ENCODE assay signal across 29 mouse cellular contexts in genomic region chr2:132856333-132856732, GRCm38 (mm10). TPM values are rescaled to one million over a fixed set of nuclear protein-coding genes. Genes with fewer than 3 reads are reported as not detected.
DNase-seq lines count a peak whose midpoint lies in the region; ATAC-seq lines count a peak whose summit lies in the region.
"Had no signal": no experiment of that assay in that cellular context is flagged by ENCODE, and none has a peak within 500 bp of the region (broad histone marks: within the 10 kb centered on the region; RNA-seq: fewer than 3 reads in every experiment).

No protein-coding gene starts in this region.

- no peaks in the 10 kb centered on the region for H3K9me3 ChIP-seq in intestine, embryonic 15.5 days
- H3K9me3 ChIP-seq: embryonic facial prominence, embryonic 12.5 days; forebrain, embryonic 10.5 days; forebrain, embryonic 15.5 days; heart, embryonic 10.5 days; liver, embryonic 12.5 days; neural tube, embryonic 12.5 days had no signal

- no peak overlapping the region for H3K4me2 ChIP-seq in intestine, embryonic 15.5 days (replicated peaks)
- H3K4me2 ChIP-seq: embryonic facial prominence, embryonic 12.5 days; forebrain, embryonic 15.5 days; hindbrain, embryonic 14.5 days; liver, embryonic 12.5 days; midbrain, embryonic 11.5 days; neural tube, embryonic 12.5 days had no signal

- ATAC-seq in intestine, embryonic 15.5 days = 0 out of 2 replicates have a peak, but pooled peaks have one; percentile 53
- ATAC-seq in erythroblast, adult 5-6 weeks (replicated peaks; ENCODE audit: low FRiP score, poor library complexity, severe bottlenecking) = no peak
- ATAC-seq: forebrain, embryonic 15.5 days; liver, embryonic 12.5 days; liver, postnatal 0 days; midbrain, embryonic 16.5 days had no signal

- H3K27ac ChIP-seq in intestine, embryonic 15.5 days = no peak overlapping the region
- H3K27ac ChIP-seq: embryonic facial prominence, embryonic 12.5 days; forebrain, embryonic 10.5 days; forebrain, embryonic 15.5 days; gastrocnemius, adult 2 months; heart, embryonic 10.5 days; hindbrain, embryonic 14.5 days; liver, embryonic 12.5 days; neural tube, embryonic 12.5 days had no signal

- 79% methylated on average over 5 of the region's 5 CpGs for WGBS in intestine, embryonic 15.5 days

- DNase-seq in adrenal gland, postnatal 10 days = peak; percentile 19
- DNase-seq in adrenal gland, adult 18-20 months (ENCODE audit: low spot score in 2 of 2) = no peak
- DNase-seq in 416B (ENCODE audit: low read depth) (peak; percentile 39), NIH3T3 (ENCODE audit: low read depth) (peak; percentile 10)
- no peak for DNase-seq in kidney, postnatal 10 days
- no peak for DNase-seq in right cerebral cortex, postnatal 10 days (ENCODE audit: low spot score in 2 of 2)
- DNase-seq: B cell, adult 2 months; cerebellum, adult 2 months; cerebellum, postnatal 25 days; gastrocnemius, adult 2 months; kidney, adult 2 months; kidney, postnatal 4 days; left cerebral cortex, postnatal 4 days; liver, postnatal 0 days; lung, postnatal 36 days; right cerebral cortex, adult 18-20 months; right cerebral cortex, postnatal 4 days; thymus, postnatal 4 days had no signal

- H3K4me1 ChIP-seq in intestine, embryonic 15.5 days (replicated peaks) = no peaks in the 10 kb centered on the region
- H3K4me1 ChIP-seq: embryonic facial prominence, embryonic 12.5 days; forebrain, embryonic 10.5 days; heart, embryonic 10.5 days; neural tube, embryonic 12.5 days had no signal

- H3K9ac ChIP-seq in intestine, embryonic 15.5 days = no peak overlapping the region
- H3K9ac ChIP-seq: embryonic facial prominence, embryonic 12.5 days; forebrain, embryonic 15.5 days; hindbrain, embryonic 14.5 days; liver, embryonic 12.5 days; liver, postnatal 0 days; neural tube, embryonic 12.5 days had no signal

- no peaks in the 10 kb centered on the region for H3K27me3 ChIP-seq in intestine, embryonic 15.5 days (replicated peaks)
- H3K27me3 ChIP-seq: embryonic facial prominence, embryonic 12.5 days; forebrain, embryonic 15.5 days; liver, embryonic 12.5 days; neural tube, embryonic 12.5 days had no signal

- H3K36me3 ChIP-seq in intestine, embryonic 15.5 days = no peaks in the 10 kb centered on the region

- H3K4me3 ChIP-seq in intestine, embryonic 15.5 days (replicated peaks) = no peak overlapping the region
- H3K4me3 ChIP-seq: embryonic facial prominence, embryonic 12.5 days; forebrain, embryonic 10.5 days; forebrain, embryonic 15.5 days; gastrocnemius, adult 2 months; heart, embryonic 10.5 days; liver, embryonic 12.5 days; neural tube, embryonic 12.5 days had no signal

RNA-seq across cellular contexts. Expression of gene Crls1, which starts 9.9 kb away (rescaled TPM):
- 100 to 1,000 TPM; 109 to 121 TPM for total RNA-seq in adrenal gland, postnatal 10 days (2021)
- 100 to 1,000 TPM; 111 to 115 TPM for total RNA-seq in adrenal gland, adult 18-20 months (2021)
- polyA plus RNA-seq in intestine, embryonic 15.5 days (2015; fragmentation: Nextera tagmentation; extraction: Ambion mirVana) = 30.7 and 33.9 TPM in 2 replicates
- 7.1 and 17.6 TPM in 2 replicates for total RNA-seq in erythroblast, adult 5-6 weeks (2015; ENCODE audit: low replicate concordance)
- 4.6 and 8.3 TPM in 2 replicates for total RNA-seq in erythroblast, adult 5-6 weeks (2017; ENCODE audit: low replicate concordance)

RNA-seq across cellular contexts. Expression of gene Lrrn4, which starts 24.4 kb away (rescaled TPM):
- 1 to 10 TPM; 4.3 to 5.5 TPM for total RNA-seq in adrenal gland, postnatal 10 days (2021)
- total RNA-seq in adrenal gland, adult 18-20 months (2021) = 1 to 10 TPM; 4.4 to 6.9 TPM
- 9.8 and 10.9 TPM in 2 replicates for polyA plus RNA-seq in intestine, embryonic 15.5 days (2015; fragmentation: Nextera tagmentation; extraction: Ambion mirVana)
- not detected in 2 replicates for total RNA-seq in erythroblast, adult 5-6 weeks (2015; ENCODE audit: low replicate concordance)
- total RNA-seq in erythroblast, adult 5-6 weeks (2017; ENCODE audit: low replicate concordance) = not detected in 2 replicates
- total RNA-seq: gastrocnemius, adult 2 months had no signal

RNA-seq across cellular contexts. Expression of gene Mcm8, which starts 40.4 kb away (rescaled TPM):
- total RNA-seq in adrenal gland, postnatal 10 days (2021) = 1 to 10 TPM; 4.8 to 5.8 TPM
- 1 to 10 TPM; 3.4 to 3.7 TPM for total RNA-seq in adrenal gland, adult 18-20 months (2021)
- polyA plus RNA-seq in intestine, embryonic 15.5 days (2015; fragmentation: Nextera tagmentation; extraction: Ambion mirVana) = 11.0 and 11.9 TPM in 2 replicates
- 2.9 and 5.8 TPM in 2 replicates for total RNA-seq in erythroblast, adult 5-6 weeks (2015; ENCODE audit: low replicate concordance)
- total RNA-seq in erythroblast, adult 5-6 weeks (2017; ENCODE audit: low replicate concordance) = 4.6 and 4.8 TPM in 2 replicates

RNA-seq across cellular contexts. Expression of gene Trmt6, which starts 40.5 kb away (rescaled TPM):
- 10 to 100 TPM; 15.4 to 19.4 TPM for total RNA-seq in adrenal gland, postnatal 10 days (2021)
- 10 to 100 TPM; 16.8 to 20.5 TPM for total RNA-seq in adrenal gland, adult 18-20 months (2021)
- 30.0 and 40.0 TPM in 2 replicates for polyA plus RNA-seq in intestine, embryonic 15.5 days (2015; fragmentation: Nextera tagmentation; extraction: Ambion mirVana)
- 7.1 and 10.0 TPM in 2 replicates for total RNA-seq in erythroblast, adult 5-6 weeks (2015; ENCODE audit: low replicate concordance)
- 7.5 and 7.7 TPM in 2 replicates for total RNA-seq in erythroblast, adult 5-6 weeks (2017; ENCODE audit: low replicate concordance)

Comparison
In these comparisons a context has a peak if more than half of its experiments do, and no peak if none do; other contexts are left out.
1. DNase-seq: peak in adrenal gland, postnatal 10 days (single experiment), 416B (single experiment) and NIH3T3 (single experiment); none in adrenal gland, adult 18-20 months (0 of 2), kidney, postnatal 10 days (single experiment) and right cerebral cortex, postnatal 10 days (0 of 2).
2. RNA of gene Crls1, which starts 9.9 kb away (total RNA-seq): 109 to 121 TPM in adrenal gland, postnatal 10 days and 111 to 115 TPM in adrenal gland, adult 18-20 months; 4.6 to 17.6 TPM in erythroblast, adult 5-6 weeks; every median in the first group is over 4 times any median in the second.
3. RNA of gene Lrrn4, which starts 24.4 kb away (total RNA-seq): 4.4 to 6.9 TPM in adrenal gland, adult 18-20 months and 4.3 to 5.5 TPM in adrenal gland, postnatal 10 days; not detected in erythroblast, adult 5-6 weeks; every median in the first group is over 4 times any median in the second.